29 mouse cellular contexts compared by ENCODE assay signal in the genomic region with DNA sequence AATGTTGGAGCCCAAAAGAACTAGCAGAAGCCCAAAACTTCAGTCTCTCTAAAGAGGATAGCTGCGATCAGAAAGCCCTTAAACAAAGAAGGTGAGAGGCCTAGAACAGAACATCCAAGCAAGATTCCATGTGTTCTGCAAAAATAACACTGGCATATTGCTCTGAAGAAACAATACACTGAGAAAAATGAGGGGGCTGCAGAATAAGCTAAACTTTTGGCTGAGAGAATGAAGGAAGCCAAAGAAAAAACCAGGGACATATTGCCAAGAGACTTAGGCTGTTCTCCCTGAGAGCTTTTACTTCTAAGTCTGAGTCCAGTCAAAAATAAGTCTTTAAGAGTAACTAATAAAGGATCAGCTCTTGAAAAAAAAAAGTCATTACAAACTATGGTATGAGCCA. TPM values are rescaled to one million over a fixed set of nuclear protein-coding genes. Genes with fewer than 3 reads are reported as not detected.
DNase-seq lines count a peak whose midpoint lies in the region.
"Had no signal": no experiment of that assay in that cellular context is flagged by ENCODE, and none has a peak within 500 bp of the region (broad histone marks: within the 10 kb centered on the region; RNA-seq: fewer than 3 reads in every experiment).

No protein-coding gene starts in this region.

- peak; percentile 31 to 37 for DNase-seq in frontal cortex, adult 2 months (ENCODE audit: extremely low spot score in 1 of 2, low spot score in 1 of 2)
- no peak for DNase-seq in frontal cortex, postnatal 14 days (ENCODE audit: low spot score in 2 of 2)
- peak; percentile 13 for DNase-seq in layer of hippocampus, adult 9-11 months
- DNase-seq in layer of hippocampus, adult 9-10 months (ENCODE audit: low spot score), result no peak
- DNase-seq in right cerebral cortex, adult 18-20 months, result peak; percentile 11
- DNase-seq in right cerebral cortex, postnatal 25 days, result no peak
- DNase-seq in c-Kit-positive CD71-positive TER-119-positive erythroid progenitor cells, embryonic 14.5 days (ENCODE audit: low spot score), result no peak
- DNase-seq: adrenal gland, postnatal 10 days; adrenal gland, postnatal 36 days; B cell, adult 2 months; cerebellum, adult 11-12 months; cerebellum, adult 8-10 months; cerebellum, postnatal 10 days; cerebellum, postnatal 36 days; gastrocnemius, adult 2 months; gastrocnemius, postnatal 14 days; heart, adult 2 months; heart, postnatal 14 days; heart, postnatal 4 days had no signal

RNA-seq across cellular contexts. Expression of a gene that starts 32.4 kb away (rescaled TPM):
- polyA plus RNA-seq in frontal cortex, adult 2 months (2012; rRNA removed), result not detected in 2 replicates
- polyA plus RNA-seq: forebrain, embryonic 10.5 days; forebrain, embryonic 13.5 days; forebrain, embryonic 16.5 days; G1E; gonadal fat pad, adult 2 months; heart, adult 2 months; heart, embryonic 10.5 days; hindbrain, embryonic 14.5 days; hindbrain, postnatal 0 days; inflammation-experienced regulatory T-cells, adult 6 months; Patski had no signal

RNA-seq across cellular contexts. Expression of a gene that starts 51.6 kb away (rescaled TPM):
- polyA plus RNA-seq in frontal cortex, adult 2 months (2012; rRNA removed), result 61.5 and 70.6 TPM in 2 replicates

Comparison
In these comparisons a context has a peak if more than half of its experiments do, and no peak if none do; other contexts are left out.
1. DNase-seq: peak in frontal cortex, adult 2 months (2 of 2), layer of hippocampus, adult 9-11 months (single experiment) and right cerebral cortex, adult 18-20 months (single experiment); none in frontal cortex, postnatal 14 days (0 of 2), layer of hippocampus, adult 9-10 months (single experiment), right cerebral cortex, postnatal 25 days (single experiment) and c-Kit-positive CD71-positive TER-119-positive erythroid progenitor cells, embryonic 14.5 days (single experiment).